Mouse (Mus musculus): ENCODE measurements around the gene Sik2. TPM values are rescaled to one million over a fixed set of nuclear protein-coding genes. Genes with fewer than 3 reads are reported as not detected.
A peak's percentile ranks its signal among the peaks of the same experiment; 100 is the strongest.

The Sik2 gene
- polyA plus RNA-seq, 1 experiment from 2014 or later, result 11.0 TPM

- Histone ChIP-seq H3K4me3 (ENCODE audit: low read depth, low read length) (peak overlapping the region; percentile 81), H3K9ac (ENCODE audit: low read length) (peak overlapping the region; percentile 84), H3K4me2 (ENCODE audit: low read depth, severe bottlenecking) (peak overlapping the region; percentile 80), H3K4me1 (ENCODE audit: control insufficient read depth, insufficient read depth, low read length) (no peaks in the 10 kb centered on the region), H3K9me3 (ENCODE audit: control insufficient read depth, low read length) (no peaks in the 10 kb centered on the region), H3K27ac (replicated peaks; ENCODE audit: low read depth, low read length) (peak overlapping the region; percentile 65; the same call in 1 of the 2 replicates), H3K36me3 (ENCODE audit: control insufficient read depth, insufficient read depth, low read length) (no peaks in the 10 kb centered on the region), H3K27me3 (ENCODE audit: control insufficient read depth, insufficient read depth, low read length) (no peaks in the 10 kb centered on the region)
- WGBS, result under 1% methylated on average over 58 of the region's 65 CpGs
- DNase-seq (ENCODE audit: low spot score) (peak; percentile 60), ATAC-seq (ENCODE audit: insufficient number of reproducible peaks, low FRiP score, low TSS enrichment, low read depth) (peak; percentile 24)
Observed at GRCm38 (mm10) chr9:51008068-51008840, 619 bp downstream of the Sik2 start.

- peak overlapping the region; percentile 81 for H3K4me3 ChIP-seq (ENCODE audit: low read depth, low read length)
- no peaks in the 10 kb centered on the region for H3K9me3 ChIP-seq (ENCODE audit: control insufficient read depth, low read length)
- WGBS, result 16% methylated on average over 10 of the region's 10 CpGs
- no peak overlapping the region for H3K27ac ChIP-seq (replicated peaks; ENCODE audit: low read depth, low read length)
- H3K4me2 ChIP-seq (ENCODE audit: low read depth, severe bottlenecking), result peak overlapping the region; percentile 80
- no peaks in the 10 kb centered on the region for H3K4me1 ChIP-seq (ENCODE audit: control insufficient read depth, insufficient read depth, low read length)
- no peaks in the 10 kb centered on the region for H3K27me3 ChIP-seq (ENCODE audit: control insufficient read depth, insufficient read depth, low read length)
- no peaks in the 10 kb centered on the region for H3K36me3 ChIP-seq (ENCODE audit: control insufficient read depth, insufficient read depth, low read length)
- DNase-seq (ENCODE audit: low spot score) (no peak), ATAC-seq (ENCODE audit: insufficient number of reproducible peaks, low FRiP score, low TSS enrichment, low read depth) (no peak)
- H3K9ac ChIP-seq (ENCODE audit: low read length), result no peak overlapping the region; the same call in 1 of the 2 replicates
Observed at GRCm38 (mm10) chr9:51007726-51008067, 1.2 kb downstream of the Sik2 start.

- Histone ChIP-seq H3K27me3 (ENCODE audit: control insufficient read depth, insufficient read depth, low read length) (no peaks in the 10 kb centered on the region), H3K27ac (replicated peaks; ENCODE audit: low read depth, low read length) (no peak overlapping the region), H3K36me3 (ENCODE audit: control insufficient read depth, insufficient read depth, low read length) (no peaks in the 10 kb centered on the region), H3K9ac (ENCODE audit: low read length) (no peak overlapping the region), H3K4me3 (ENCODE audit: low read depth, low read length) (no peak overlapping the region), H3K9me3 (ENCODE audit: control insufficient read depth, low read length) (no peaks in the 10 kb centered on the region), H3K4me2 (ENCODE audit: low read depth, severe bottlenecking) (no peak overlapping the region), H3K4me1 (ENCODE audit: control insufficient read depth, insufficient read depth, low read length) (no peaks in the 10 kb centered on the region)
- ATAC-seq (ENCODE audit: insufficient number of reproducible peaks, low FRiP score, low TSS enrichment, low read depth) (no peak), DNase-seq (ENCODE audit: low spot score) (peak; percentile 76)
- WGBS, result 5% methylated on average over 4 of the region's 4 CpGs
Observed at GRCm38 (mm10) chr9:51006846-51007245, 2.0 kb downstream of the Sik2 start.

GRCm38 (mm10) chr9:51004062-51004461, 4.8 kb downstream of the Sik2 start:
- ATAC-seq (ENCODE audit: insufficient number of reproducible peaks, low FRiP score, low TSS enrichment, low read depth), result no peak
- no peak for DNase-seq (ENCODE audit: low spot score)
- H3K27ac ChIP-seq (replicated peaks; ENCODE audit: low read depth, low read length), result no peak overlapping the region
- no peak overlapping the region for H3K4me3 ChIP-seq (ENCODE audit: low read depth, low read length)
- no peak overlapping the region for H3K9ac ChIP-seq (ENCODE audit: low read length)
- 96% methylated on average over 1 of the region's 1 CpGs for WGBS
- no peaks in the 10 kb centered on the region for H3K36me3 ChIP-seq (ENCODE audit: control insufficient read depth, insufficient read depth, low read length)
- H3K27me3 ChIP-seq (ENCODE audit: control insufficient read depth, insufficient read depth, low read length), result no peaks in the 10 kb centered on the region
- H3K4me2 ChIP-seq (ENCODE audit: low read depth, severe bottlenecking), result no peak overlapping the region
- no peaks in the 10 kb centered on the region for H3K4me1 ChIP-seq (ENCODE audit: control insufficient read depth, insufficient read depth, low read length)
- no peaks in the 10 kb centered on the region for H3K9me3 ChIP-seq (ENCODE audit: control insufficient read depth, low read length)

GRCm38 (mm10) chr9:50986677-50987076, 22.2 kb downstream of the Sik2 start:
- no peak overlapping the region for H3K4me3 ChIP-seq (ENCODE audit: low read depth, low read length)
- no peak overlapping the region for H3K9ac ChIP-seq (ENCODE audit: low read length)
- H3K27me3 ChIP-seq (ENCODE audit: control insufficient read depth, insufficient read depth, low read length), result no peaks in the 10 kb centered on the region
- no peaks in the 10 kb centered on the region for H3K36me3 ChIP-seq (ENCODE audit: control insufficient read depth, insufficient read depth, low read length)
- DNase-seq (ENCODE audit: low spot score), result no peak
- no peaks in the 10 kb centered on the region for H3K9me3 ChIP-seq (ENCODE audit: control insufficient read depth, low read length)
- no peak overlapping the region for H3K4me2 ChIP-seq (ENCODE audit: low read depth, severe bottlenecking)
- no peak for ATAC-seq (ENCODE audit: insufficient number of reproducible peaks, low FRiP score, low TSS enrichment, low read depth)
- H3K27ac ChIP-seq (replicated peaks; ENCODE audit: low read depth, low read length), result no peak overlapping the region
- H3K4me1 ChIP-seq (ENCODE audit: control insufficient read depth, insufficient read depth, low read length), result no peaks in the 10 kb centered on the region

GRCm38 (mm10) chr9:50986123-50986522, 22.8 kb downstream of the Sik2 start:
- Histone ChIP-seq H3K27me3 (ENCODE audit: control insufficient read depth, insufficient read depth, low read length) (no peaks in the 10 kb centered on the region), H3K9me3 (ENCODE audit: control insufficient read depth, low read length) (no peaks in the 10 kb centered on the region), H3K4me3 (ENCODE audit: low read depth, low read length) (no peak overlapping the region), H3K27ac (replicated peaks; ENCODE audit: low read depth, low read length) (no peak overlapping the region), H3K4me1 (ENCODE audit: control insufficient read depth, insufficient read depth, low read length) (no peaks in the 10 kb centered on the region), H3K36me3 (ENCODE audit: control insufficient read depth, insufficient read depth, low read length) (no peaks in the 10 kb centered on the region), H3K9ac (ENCODE audit: low read length) (no peak overlapping the region), H3K4me2 (ENCODE audit: low read depth, severe bottlenecking) (no peak overlapping the region)
- ATAC-seq (ENCODE audit: insufficient number of reproducible peaks, low FRiP score, low TSS enrichment, low read depth), result no peak
- no peak for DNase-seq (ENCODE audit: low spot score)
- WGBS, result 39% methylated on average over 8 of the region's 8 CpGs

- H3K9ac ChIP-seq (ENCODE audit: low read length), result no peak overlapping the region
- H3K27ac ChIP-seq (replicated peaks; ENCODE audit: low read depth, low read length), result no peak overlapping the region
- DNase-seq (ENCODE audit: low spot score) (no peak), ATAC-seq (ENCODE audit: insufficient number of reproducible peaks, low FRiP score, low TSS enrichment, low read depth) (no peak)
- no peaks in the 10 kb centered on the region for H3K27me3 ChIP-seq (ENCODE audit: control insufficient read depth, insufficient read depth, low read length)
- no peaks in the 10 kb centered on the region for H3K4me1 ChIP-seq (ENCODE audit: control insufficient read depth, insufficient read depth, low read length)
- 90% methylated on average over 4 of the region's 4 CpGs for WGBS
- no peaks in the 10 kb centered on the region for H3K9me3 ChIP-seq (ENCODE audit: control insufficient read depth, low read length)
- H3K4me3 ChIP-seq (ENCODE audit: low read depth, low read length), result no peak overlapping the region
- no peaks in the 10 kb centered on the region for H3K36me3 ChIP-seq (ENCODE audit: control insufficient read depth, insufficient read depth, low read length)
- H3K4me2 ChIP-seq (ENCODE audit: low read depth, severe bottlenecking), result no peak overlapping the region
Observed at GRCm38 (mm10) chr9:50981499-50982190, 27.2 kb downstream of the Sik2 start.

GRCm38 (mm10) chr9:50974631-50975030, 34.2 kb downstream of the Sik2 start:
- Histone ChIP-seq H3K4me2 (ENCODE audit: low read depth, severe bottlenecking) (no peak overlapping the region), H3K36me3 (ENCODE audit: control insufficient read depth, insufficient read depth, low read length) (no peaks in the 10 kb centered on the region), H3K27me3 (ENCODE audit: control insufficient read depth, insufficient read depth, low read length) (no peaks in the 10 kb centered on the region), H3K9ac (ENCODE audit: low read length) (no peak overlapping the region), H3K27ac (replicated peaks; ENCODE audit: low read depth, low read length) (no peak overlapping the region), H3K4me3 (ENCODE audit: low read depth, low read length) (no peak overlapping the region), H3K9me3 (ENCODE audit: control insufficient read depth, low read length) (no peaks in the 10 kb centered on the region), H3K4me1 (ENCODE audit: control insufficient read depth, insufficient read depth, low read length) (no peaks in the 10 kb centered on the region)
- WGBS, result 93% methylated on average over 7 of the region's 7 CpGs
- no peak for DNase-seq (ENCODE audit: low spot score)
- no peak for ATAC-seq (ENCODE audit: insufficient number of reproducible peaks, low FRiP score, low TSS enrichment, low read depth)

Data from limb, embryonic 11.5 days (tissue).